Mouse (Mus musculus): ENCODE results near the gene Gm20909. TPM values are rescaled to one million over a fixed set of nuclear protein-coding genes. Genes with fewer than 3 reads are reported as not detected.

The Gm20909 gene
- not detected for polyA plus RNA-seq (2014; fragmentation: Illumina TruSeq; extraction: RNeasy Lipid Tissue Mini Kit (QIAGEN cat#74804); ENCODE audit: low read depth, low replicate concordance)

DNA sequence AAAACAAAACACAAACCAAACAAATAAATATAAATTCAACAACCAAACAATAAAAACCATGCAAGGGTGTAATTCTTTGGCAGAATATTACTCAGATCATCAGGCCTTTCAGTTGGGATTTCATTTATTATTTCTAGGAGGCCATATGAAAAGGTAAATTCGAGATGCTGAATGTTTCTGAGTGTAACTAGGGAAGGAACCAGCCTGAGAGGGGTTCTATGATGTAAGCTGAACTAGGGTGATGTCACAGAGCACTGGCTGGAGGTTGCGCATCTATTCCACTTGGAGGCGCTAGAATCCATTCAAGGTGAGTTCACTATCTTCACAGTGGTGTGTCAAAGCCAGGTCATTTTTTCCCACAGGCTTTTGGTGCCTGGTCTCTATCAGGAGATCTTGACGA lies at the start of gene Gm20909:
Gm20909 (plus strand) TSS at position 301 of the 400 bp plus-strand sequence.

Other genes starting within 250 kb of the Gm20909 start
- gene Gm29866, start 170.9 kb upstream of the Gm20909 start, polyA plus RNA-seq (2014; fragmentation: Illumina TruSeq; extraction: RNeasy Lipid Tissue Mini Kit (QIAGEN cat#74804); ENCODE audit: low read depth, low replicate concordance), result not detected
- gene Gm20865, start 77.0 kb downstream of the Gm20909 start, polyA plus RNA-seq (2014; fragmentation: Illumina TruSeq; extraction: RNeasy Lipid Tissue Mini Kit (QIAGEN cat#74804); ENCODE audit: low read depth, low replicate concordance), result not detected